Mouse (Mus musculus): Measurements from ENCODE around the gene Csnk1g1.

GRCm38 (mm10) chr9:65982841-65983240 is 74.1 kb downstream of the Csnk1g1 start:
- TF ChIP-seq POLR2A (IDR thresholded peaks at IDR 0.05; ENCODE audit: borderline replicate concordance, control insufficient read depth, low read depth, low read length) (no peak), CTCF (IDR thresholded peaks at IDR 0.05; ENCODE audit: control insufficient read depth, insufficient read depth, low read length) (no peak)
